Mouse (Mus musculus) embryonic facial prominence, embryonic 11.5 days (tissue): ENCODE measurements around the gene Maml3. TPM values are rescaled to one million over a fixed set of nuclear protein-coding genes. Genes with fewer than 3 reads are reported as not detected.

ENCODE experiments used
- ATAC-seq: fragments of 200-750 bp; cut with Nextera tagmentation; replicated peaks from 2 replicates; pipeline ENCODE4 v1.8.0; 2017; ENCODE audit warnings: low read depth; ENCODE audit not compliant: insufficient number of reproducible peaks, low FRiP score, low TSS enrichment
- DNase-seq: peaks from one replicate; pipeline ENCODE4 v3.0.0-alpha.2; 2015; ENCODE audit warnings: low spot score
- H3K27ac ChIP-seq: fragments of 300-500 bp; sonication (generic); replicated peaks from 2 replicates; pipeline ENCODE4 v1.5.1; 2014; ENCODE audit warnings: mild to moderate bottlenecking, low read depth, low read length, control low read depth
- H3K27me3 ChIP-seq: fragments of 300-500 bp; sonication (generic); 2 replicates; pipeline ENCODE4 v1.6.1; 2014; ENCODE audit warnings: mild to moderate bottlenecking, low read length, moderate library complexity, mixed read lengths; ENCODE audit not compliant: control insufficient read depth, insufficient read depth
- H3K36me3 ChIP-seq: fragments of 300-500 bp; sonication (generic); replicated peaks from 2 replicates; pipeline ENCODE4 v1.6.1; 2014; ENCODE audit warnings: low read depth, mild to moderate bottlenecking, low read length, moderate library complexity, mixed read lengths; ENCODE audit not compliant: control insufficient read depth, insufficient read depth
- H3K4me1 ChIP-seq: fragments of 300-500 bp; sonication (generic); 2 replicates; pipeline ENCODE4 v1.6.1; 2014; ENCODE audit warnings: low read length, mixed read lengths; ENCODE audit not compliant: control insufficient read depth, insufficient read depth
- H3K4me2 ChIP-seq: fragments of 300-500 bp; sonication (generic); 2 replicates; pipeline ENCODE4 v1.6.1; 2014; ENCODE audit warnings: low read depth, mild to moderate bottlenecking, control low read depth, low read length, moderate library complexity
- H3K4me3 ChIP-seq: fragments of 300-500 bp; sonication (generic); 2 replicates; pipeline ENCODE4 v1.5.1; 2014; ENCODE audit warnings: low read depth, low read length, control low read depth
- H3K9ac ChIP-seq: fragments of 300-500 bp; sonication (generic); replicated peaks from 2 replicates; pipeline ENCODE4 v1.6.1; 2014; ENCODE audit warnings: mild to moderate bottlenecking, control low read depth, low read length
- H3K9me3 ChIP-seq: fragments of 300-500 bp; sonication (generic); replicated peaks from 2 replicates; pipeline ENCODE4 v1.6.1; 2016; ENCODE audit warnings: mild to moderate bottlenecking, low read length, inconsistent platforms, mixed read lengths; ENCODE audit not compliant: control insufficient read depth
- WGBS: fragments of 180-500 bp; shearing (Covaris S2); extraction: QIAGEN DNeasy Blood & Tissue Kit; methylation state at CpG from one replicate; pipeline ENCODE4 v1.1.7; 2014; 5-methylcytosine and 5-hydroxymethylcytosine counted together
- polyA plus RNA-seq: library from polyadenylated mRNA; unstranded; fragments of >200 nt; fragmentation: Nextera tagmentation; extraction: Ambion mirVana; gene quantifications from 2 replicates; pipeline ENCODE4 v1.2.1, GENCODE M21; 2014

The Maml3 gene
- polyA plus RNA-seq, 1 experiment from 2014 or later: 4.4 TPM

DNA sequence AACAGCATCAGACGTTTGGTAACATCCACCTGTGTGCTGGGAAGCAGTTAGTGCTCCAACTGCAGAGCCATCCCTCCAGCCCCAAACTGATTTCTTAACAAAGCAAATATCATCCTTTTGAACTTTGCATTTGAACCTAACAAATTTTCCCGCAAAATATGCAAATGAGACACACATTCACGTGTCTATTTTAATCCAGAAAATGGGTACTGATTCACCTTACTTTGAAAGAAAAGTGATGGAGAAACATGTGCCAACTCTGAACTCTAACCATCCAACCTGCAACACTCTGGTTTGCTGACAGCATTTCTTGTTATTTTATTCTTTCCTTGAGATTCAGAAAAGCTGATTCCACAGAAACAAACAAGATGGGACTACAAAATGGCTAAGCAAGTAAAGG lies 36.0 kb downstream of the Maml3 start:
- Histone ChIP-seq H3K36me3 (no peaks in the 10 kb centered on the region), H3K27ac (no peak overlapping the region), H3K4me1 (no peaks in the 10 kb centered on the region), H3K4me3 (no peak overlapping the region), H3K9me3 (no peaks in the 10 kb centered on the region), H3K9ac (no peak overlapping the region), H3K27me3 (no peaks in the 10 kb centered on the region), H3K4me2 (no peak overlapping the region)
- 65% methylated on average over 3 of the region's 3 CpGs for WGBS
- ATAC-seq: no peak
- no peak for DNase-seq

DNA sequence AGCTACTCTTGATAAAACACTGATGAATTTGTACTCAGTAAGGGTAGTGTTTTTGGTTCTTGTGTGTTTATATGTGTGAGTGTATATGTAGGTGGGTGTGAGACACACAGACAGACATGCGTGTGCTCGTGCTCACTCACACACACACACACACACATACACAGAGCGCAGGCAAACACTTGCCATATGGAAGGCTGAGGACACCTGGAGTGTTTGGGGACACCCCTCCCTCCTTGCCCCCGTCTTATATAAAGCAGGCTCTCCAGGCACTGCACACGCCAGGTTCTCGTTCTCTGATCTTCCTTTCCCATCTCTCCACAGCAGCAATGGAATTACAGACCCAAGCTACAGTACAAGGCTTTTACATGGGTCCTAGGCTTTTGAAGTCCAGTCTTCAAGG lies 37.7 kb downstream of the Maml3 start:
- no peak overlapping the region for H3K4me3 ChIP-seq
- ATAC-seq (no peak), DNase-seq (no peak)
- no peaks in the 10 kb centered on the region for H3K9me3 ChIP-seq
- H3K36me3 ChIP-seq: no peaks in the 10 kb centered on the region
- no peak overlapping the region for H3K9ac ChIP-seq
- H3K27me3 ChIP-seq: no peaks in the 10 kb centered on the region
- H3K4me1 ChIP-seq: peaks cover 2% of the 10 kb centered on the region; the same call in 1 of the 2 replicates
- no peak overlapping the region for H3K4me2 ChIP-seq
- H3K27ac ChIP-seq: no peak overlapping the region
- 87% methylated on average over 6 of the region's 6 CpGs for WGBS

DNA sequence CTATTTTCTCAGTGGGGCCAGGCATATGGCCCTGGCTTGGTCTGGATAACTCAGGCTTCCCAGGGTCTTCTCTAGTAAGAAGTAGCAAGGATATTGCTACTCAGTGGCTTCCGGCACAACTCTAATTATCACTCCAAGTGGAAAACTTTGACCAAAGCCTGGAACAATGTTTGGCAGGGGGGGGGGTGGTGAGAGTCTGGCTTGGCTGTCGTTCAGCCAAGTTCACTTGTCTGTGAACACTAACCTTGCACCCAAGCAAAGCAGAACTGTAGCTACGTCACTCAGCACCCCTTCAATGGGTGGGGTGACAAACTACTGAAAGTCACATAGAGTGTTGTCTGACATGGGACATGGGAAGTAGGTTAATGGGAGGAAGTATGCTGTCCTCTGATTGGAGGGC lies 38.7 kb downstream of the Maml3 start:
- H3K9ac ChIP-seq: no peak overlapping the region
- no peak overlapping the region for H3K27ac ChIP-seq
- DNase-seq (no peak), ATAC-seq (no peak)
- 67% methylated on average over 3 of the region's 3 CpGs for WGBS
- no peak overlapping the region for H3K4me2 ChIP-seq
- H3K4me3 ChIP-seq: no peak overlapping the region
- H3K36me3 ChIP-seq: no peaks in the 10 kb centered on the region
- H3K4me1 ChIP-seq: peaks cover 5% of the 10 kb centered on the region
- H3K27me3 ChIP-seq: no peaks in the 10 kb centered on the region
- H3K9me3 ChIP-seq: no peaks in the 10 kb centered on the region

DNA sequence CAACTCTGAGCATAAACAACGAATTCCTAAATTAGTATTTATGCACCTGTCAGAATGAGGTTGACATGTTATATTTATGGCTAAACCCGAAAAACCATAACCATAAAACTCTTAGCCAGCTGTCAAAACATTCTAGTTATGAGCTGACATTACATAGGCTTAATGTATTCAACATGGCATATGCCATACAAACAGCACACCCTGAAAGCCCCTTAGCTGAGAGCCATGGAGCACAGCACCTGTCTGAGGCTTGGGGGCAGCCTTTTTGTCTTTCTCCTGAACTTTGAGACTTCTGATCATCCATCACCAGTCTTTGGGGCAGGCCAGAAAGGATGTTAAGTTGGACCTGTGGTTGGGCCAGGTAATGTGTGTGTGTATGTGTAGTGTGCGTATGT lies 41.6 kb downstream of the Maml3 start:
- Histone ChIP-seq H3K27me3 (no peaks in the 10 kb centered on the region), H3K4me1 (peaks cover 5% of the 10 kb centered on the region), H3K9ac (no peak overlapping the region), H3K36me3 (no peaks in the 10 kb centered on the region), H3K4me2 (no peak overlapping the region), H3K9me3 (no peaks in the 10 kb centered on the region), H3K27ac (no peak overlapping the region), H3K4me3 (no peak overlapping the region)
- 81% methylated on average over 3 of the region's 3 CpGs for WGBS
- no peak for DNase-seq
- no peak for ATAC-seq

DNA sequence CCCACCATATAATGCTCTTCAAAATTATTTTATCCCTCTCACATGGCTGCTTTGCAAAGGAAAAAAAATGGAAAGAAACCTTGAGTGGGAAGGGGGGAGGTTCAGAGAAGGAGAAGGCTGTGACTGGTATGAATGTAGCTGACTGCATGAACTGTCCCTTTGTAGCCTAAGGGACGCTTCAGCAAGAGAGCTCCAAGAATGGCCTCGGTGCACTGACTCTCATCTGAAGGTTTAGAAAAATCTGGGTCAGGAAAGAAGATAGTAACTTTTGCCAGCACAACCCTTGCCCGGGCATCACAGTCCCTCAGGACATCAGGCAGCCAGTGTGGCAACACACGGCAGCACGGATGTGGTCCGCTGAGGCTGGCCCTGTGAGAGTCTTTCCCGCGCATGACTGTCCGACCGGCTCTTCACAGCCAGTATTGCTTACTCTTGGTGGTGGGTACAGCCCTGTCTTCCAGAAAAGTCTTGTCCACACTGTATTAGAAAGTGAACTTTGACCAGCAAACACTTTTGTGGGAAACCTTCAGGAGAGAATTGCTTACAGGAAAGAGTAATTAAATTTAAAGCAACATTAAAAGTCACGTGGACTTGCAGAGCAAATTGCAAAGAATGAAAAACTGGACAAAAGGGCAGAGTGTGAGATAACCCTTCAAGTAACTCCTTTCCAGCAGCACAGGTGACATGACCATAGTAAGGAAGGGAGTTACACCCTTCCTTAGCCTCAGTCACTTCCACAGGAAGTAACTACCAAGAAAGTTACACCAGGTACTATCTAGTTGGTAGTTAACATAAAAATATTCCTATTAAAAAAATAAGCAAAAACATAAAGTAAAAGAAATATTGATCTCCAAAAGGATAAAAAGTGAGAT lies 42.3 kb downstream of the Maml3 start:
- Histone ChIP-seq H3K4me2 (no peak overlapping the region), H3K4me1 (peaks cover 5% of the 10 kb centered on the region), H3K9ac (no peak overlapping the region), H3K4me3 (no peak overlapping the region), H3K9me3 (no peaks in the 10 kb centered on the region), H3K36me3 (no peaks in the 10 kb centered on the region), H3K27ac (no peak overlapping the region), H3K27me3 (no peaks in the 10 kb centered on the region)
- WGBS: 48% methylated on average over 11 of the region's 11 CpGs
- no peak for DNase-seq
- peak; percentile 75 for ATAC-seq

DNA sequence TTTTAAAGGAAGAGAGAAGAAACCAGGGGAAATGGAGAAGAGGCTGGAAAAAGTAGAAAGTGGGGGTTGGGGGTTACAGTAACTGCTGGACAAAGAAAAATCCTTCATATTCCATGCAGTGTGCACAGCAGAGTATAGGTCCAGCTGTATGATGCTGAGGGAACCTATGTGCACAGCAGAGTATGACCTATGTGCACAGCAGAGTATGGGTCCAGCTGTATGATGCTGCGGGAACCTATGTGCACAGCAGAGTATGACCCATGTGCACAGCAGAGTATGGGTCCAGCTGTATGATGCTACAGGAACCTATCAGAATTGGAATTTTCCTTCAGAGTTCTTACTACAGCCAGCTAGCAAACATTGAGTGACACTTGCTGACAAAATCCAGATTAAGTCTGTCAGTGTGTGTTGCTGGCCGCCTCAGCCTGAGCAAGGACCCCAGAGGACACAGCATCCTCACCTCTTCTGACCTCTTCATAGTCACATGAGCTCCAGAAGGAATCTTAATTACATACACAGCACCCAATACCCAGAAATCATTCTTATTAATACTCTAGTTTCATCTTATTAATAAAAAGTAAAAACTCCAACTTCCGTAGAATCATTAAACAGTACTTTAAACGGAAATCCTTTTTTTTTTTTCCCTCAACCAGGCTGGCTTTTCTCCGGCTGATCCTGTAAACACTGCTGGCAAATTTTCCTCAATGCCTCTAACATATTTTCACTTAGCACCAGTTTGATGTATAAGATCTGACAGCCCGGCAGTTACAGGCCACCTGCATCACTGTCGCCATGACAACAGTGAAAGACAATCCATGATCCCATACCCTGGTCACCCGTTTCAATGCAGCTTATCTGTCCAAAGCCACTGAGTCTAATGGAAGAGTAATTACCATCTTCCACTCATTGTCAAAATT lies 43.1 kb downstream of the Maml3 start:
- 37% methylated on average over 8 of the region's 8 CpGs for WGBS
- DNase-seq (peak; percentile 81), ATAC-seq (peak; percentile 81)
- Histone ChIP-seq H3K4me2 (no peak overlapping the region), H3K9ac (no peak overlapping the region), H3K27me3 (no peaks in the 10 kb centered on the region), H3K36me3 (no peaks in the 10 kb centered on the region), H3K4me3 (no peak overlapping the region), H3K4me1 (peaks cover 5% of the 10 kb centered on the region), H3K27ac (peak overlapping the region; percentile 23; the same call in 1 of the 2 replicates), H3K9me3 (no peaks in the 10 kb centered on the region)

DNA sequence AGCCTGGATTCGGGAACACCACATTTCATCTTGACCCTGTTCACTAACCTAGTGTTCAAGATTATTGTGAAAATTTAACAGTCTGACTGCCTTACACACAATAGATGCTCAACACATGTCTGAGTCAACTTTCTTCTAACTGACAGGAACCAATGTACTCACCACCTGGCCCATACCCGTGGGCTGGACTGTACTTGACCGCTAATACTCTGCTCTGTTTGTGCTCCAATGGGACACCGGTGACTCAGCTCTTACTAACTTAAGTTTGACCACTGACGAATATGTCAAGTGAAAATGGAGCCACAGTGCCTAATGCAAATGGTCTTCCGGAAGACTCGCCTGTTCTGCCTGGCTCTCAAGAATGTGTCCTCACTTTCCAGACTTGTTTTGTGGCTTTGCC lies 44.0 kb downstream of the Maml3 start:
- WGBS: 90% methylated on average over 7 of the region's 7 CpGs

DNA sequence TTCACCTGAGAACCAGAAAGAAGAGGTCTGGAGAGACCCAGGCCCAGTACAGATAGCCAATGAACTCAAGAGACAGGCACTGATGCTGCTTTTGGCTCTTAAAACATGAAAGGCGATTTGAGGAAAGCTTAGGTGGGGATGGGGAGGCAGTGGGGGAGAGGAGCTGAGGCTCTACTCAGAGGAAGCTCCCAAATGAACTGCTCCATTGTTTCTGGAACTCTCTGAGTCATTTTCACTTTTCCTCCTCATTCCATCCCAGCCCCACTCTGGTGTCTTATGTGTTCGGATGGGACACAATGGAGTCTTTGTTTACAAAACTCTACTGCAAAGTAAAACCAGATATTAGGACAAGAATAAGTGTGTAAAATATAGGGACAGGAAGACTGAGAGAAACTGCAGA lies 53.1 kb downstream of the Maml3 start:
- no peak overlapping the region for H3K9ac ChIP-seq
- H3K27ac ChIP-seq: no peak overlapping the region
- H3K27me3 ChIP-seq: no peaks in the 10 kb centered on the region
- no peak overlapping the region for H3K4me2 ChIP-seq
- H3K36me3 ChIP-seq: no peaks in the 10 kb centered on the region
- H3K9me3 ChIP-seq: no peaks in the 10 kb centered on the region
- ATAC-seq (no peak), DNase-seq (no peak)
- WGBS: 33% methylated on average over 2 of the region's 2 CpGs
- H3K4me1 ChIP-seq: no peaks in the 10 kb centered on the region
- no peak overlapping the region for H3K4me3 ChIP-seq

More for the DNA sequence above, 44.0 kb downstream of the Maml3 start:
- Histone ChIP-seq H3K27me3 (no peaks in the 10 kb centered on the region), H3K9me3 (no peaks in the 10 kb centered on the region), H3K4me1 (peaks cover 5% of the 10 kb centered on the region), H3K9ac (no peak overlapping the region), H3K4me2 (no peak overlapping the region), H3K36me3 (no peaks in the 10 kb centered on the region), H3K4me3 (no peak overlapping the region), H3K27ac (no peak overlapping the region)
- ATAC-seq (no peak), DNase-seq (no peak)
